Mouse (Mus musculus): ENCODE data around the gene Bmpr1b. TPM values are rescaled to one million over a fixed set of nuclear protein-coding genes. Genes with fewer than 3 reads are reported as not detected.

Bmpr1b gene
- total and polyA plus RNA-seq, 3 experiments, result 0.04 TPM; not detected in 1

DNA sequence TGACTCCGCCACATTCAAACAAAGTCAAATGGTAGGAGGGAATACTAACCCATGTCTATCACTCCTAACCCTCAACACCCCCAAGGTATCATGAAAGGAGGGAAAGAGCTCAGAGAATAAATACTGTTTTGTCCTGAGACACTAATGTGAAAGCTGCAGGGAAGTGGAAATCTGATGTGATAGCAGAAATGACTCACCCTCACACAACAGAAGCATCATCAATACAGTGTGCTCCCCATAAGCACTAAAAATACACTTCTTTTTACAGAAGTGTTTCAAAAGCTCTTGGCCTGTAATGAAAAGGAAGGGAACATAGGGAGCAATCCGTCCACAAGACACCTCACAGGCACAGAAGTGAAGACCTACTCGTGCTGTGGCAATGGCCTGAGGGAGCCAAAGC is 83.3 kb downstream of the Bmpr1b start (continued):
- TF ChIP-seq RCOR1 (conservative IDR thresholded peaks at IDR 0.05; ENCODE audit: low read depth, low read length), result 0 out of 2 replicates have a peak, but pooled peaks have one; percentile 12
- TF ChIP-seq NELFE (IDR thresholded peaks at IDR 0.05; ENCODE audit: low read depth, low read length), result no peak
- TF ChIP-seq EP300 (IDR thresholded peaks at IDR 0.05; ENCODE audit: low read length), result peak; percentile 76

- Histone ChIP-seq H3K9ac (ENCODE audit: insufficient read depth, low read depth) (no peak overlapping the region), H3K4me2 (ENCODE audit: insufficient read depth, low read depth, poor library complexity, severe bottlenecking) (no peak overlapping the region), H3K4me3 (replicated peaks in 1 of 3; ENCODE audit: low read depth in 2 of 3, low read length in 2 of 3, poor library complexity in 1 of 3) (no peak overlapping the region), H3K27me3 (replicated peaks) (no peaks in the 10 kb centered on the region), H3K36me3 (replicated peaks in 1 of 2; ENCODE audit: control insufficient read depth in 1 of 2, insufficient read depth in 1 of 2, low read length in 1 of 2) (no peaks in the 10 kb centered on the region), H3K4me1 (ENCODE audit: control insufficient read depth in 1 of 2, insufficient read depth in 2 of 2) (peaks cover 3 to 9% of the 10 kb centered on the region in 2 experiments; a peak in 3 of 4 replicates), H3K79me2 (replicated peaks; ENCODE audit: control insufficient read depth, extremely low read depth, insufficient read depth, poor library complexity, severe bottlenecking) (no peaks in the 10 kb centered on the region), H3K27ac (ENCODE audit: insufficient read depth, low read depth) (no peak overlapping the region), H3K9me3 (replicated peaks; ENCODE audit: low read length) (no peaks in the 10 kb centered on the region)
- in situ Hi-C loops (cut with MboI; ENCODE audit: low pct_ligation_motif_present, low pct_unique_long_range_greater_than_20kb, low sequenced_read_pairs) (no loop called here), dilution Hi-C loops (cut with MboI; ENCODE audit: extremely low pct_ligation_motif_present, extremely low pct_unique_long_range_greater_than_20kb, low sequenced_read_pairs) (no loop called here)
- no peak for DNase-seq (ENCODE audit: extremely low read depth)
- TF ChIP-seq MAX (IDR thresholded peaks at IDR 0.05; ENCODE audit: low read length) (no peak), NELFE (IDR thresholded peaks at IDR 0.05; ENCODE audit: low read depth, low read length) (no peak), ZNF384 (IDR thresholded peaks at IDR 0.05; ENCODE audit: low read depth, low read length) (no peak), CTCF (conservative IDR thresholded peaks at IDR 0.05 in 1 of 2, IDR thresholded peaks at IDR 0.05 in 1 of 2; ENCODE audit: low read depth in 2 of 2, low read length in 2 of 2) (no peak), RCOR1 (conservative IDR thresholded peaks at IDR 0.05; ENCODE audit: low read depth, low read length) (no peak), ETS1 (conservative IDR thresholded peaks at IDR 0.05; ENCODE audit: low read depth, low read length) (no peak), JUN (IDR thresholded peaks at IDR 0.05; ENCODE audit: insufficient read depth, low read depth, low read length) (no peak)
Measured at GRCm38 (mm10) chr3:142084091-142084490, 85.1 kb downstream of the Bmpr1b start.

GRCm38 (mm10) chr3:142077723-142078302 is 91.4 kb downstream of the Bmpr1b start:
- dilution Hi-C loops (cut with MboI; ENCODE audit: extremely low pct_ligation_motif_present, extremely low pct_unique_long_range_greater_than_20kb, low sequenced_read_pairs), result no loop called here
- Histone ChIP-seq H3K9ac (ENCODE audit: insufficient read depth, low read depth) (no peak overlapping the region), H3K27me3 (replicated peaks) (no peaks in the 10 kb centered on the region), H3K4me1 (ENCODE audit: control insufficient read depth in 1 of 2, insufficient read depth in 2 of 2) (no peaks in the 10 kb centered on the region), H3K9me3 (replicated peaks; ENCODE audit: low read length) (no peaks in the 10 kb centered on the region), H3K79me2 (replicated peaks; ENCODE audit: control insufficient read depth, extremely low read depth, insufficient read depth, poor library complexity, severe bottlenecking) (no peaks in the 10 kb centered on the region), H3K27ac (ENCODE audit: insufficient read depth, low read depth) (no peak overlapping the region), H3K36me3 (replicated peaks in 1 of 2; ENCODE audit: control insufficient read depth in 1 of 2, insufficient read depth in 1 of 2, low read length in 1 of 2) (no peaks in the 10 kb centered on the region), H3K4me3 (replicated peaks in 1 of 3; ENCODE audit: low read depth in 2 of 3, low read length in 2 of 3, poor library complexity in 1 of 3) (no peak overlapping the region), H3K4me2 (ENCODE audit: insufficient read depth, low read depth, poor library complexity, severe bottlenecking) (no peak overlapping the region)
- TF ChIP-seq KAT2A (IDR thresholded peaks at IDR 0.05; ENCODE audit: insufficient replicate concordance, low read length), result no peak
- TF ChIP-seq SIN3A (IDR thresholded peaks at IDR 0.05; ENCODE audit: low read length), result no peak
- TF ChIP-seq HCFC1 (IDR thresholded peaks at IDR 0.05; ENCODE audit: low read depth, low read length), result no peak
- no peak for TF ChIP-seq PAX5 (IDR thresholded peaks at IDR 0.05; ENCODE audit: low read length)
- TF ChIP-seq ZNF384 (IDR thresholded peaks at IDR 0.05; ENCODE audit: low read depth, low read length), result no peak
- TF ChIP-seq RAD21 (IDR thresholded peaks at IDR 0.05; ENCODE audit: low read depth, low read length), result no peak
- no peak for TF ChIP-seq TBP (conservative IDR thresholded peaks at IDR 0.05; ENCODE audit: low read depth, low read length)
- in situ Hi-C loops (cut with MboI; ENCODE audit: low pct_ligation_motif_present, low pct_unique_long_range_greater_than_20kb, low sequenced_read_pairs), result no loop called here
- DNase-seq (ENCODE audit: extremely low read depth), result no peak

Data from CH12.LX (cell line).